Mouse (Mus musculus): ENCODE measurements around the gene Paqr5.

GRCm38 (mm10) chr9:61954707-61955106 lies 71.9 kb downstream of the Paqr5 start:
- TF ChIP-seq POLR2AphosphoS2 (IDR thresholded peaks at IDR 0.05; ENCODE audit: insufficient read length, low read depth) (no peak), MAX (IDR thresholded peaks at IDR 0.05; ENCODE audit: low read depth) (no peak), MYOD1 (IDR thresholded peaks at IDR 0.05; ENCODE audit: control insufficient read depth in 1 of 3, insufficient read length in 2 of 3, low read depth in 2 of 3) (no peak), POLR2A (IDR thresholded peaks at IDR 0.05; ENCODE audit: insufficient read length, low read depth) (no peak), MYOG (IDR thresholded peaks at IDR 0.05; ENCODE audit: control insufficient read depth in 1 of 3, insufficient read depth in 1 of 3, insufficient read length in 2 of 3, low read depth in 2 of 3) (no peak), CEBPB (IDR thresholded peaks at IDR 0.05; ENCODE audit: insufficient read depth, poor library complexity, severe bottlenecking) (no peak)

Data from myocyte (in vitro differentiated cells).